Mouse (Mus musculus) lung, embryonic 16.5 days (tissue): ENCODE data around the gene B3gnt9. TPM values are rescaled to one million over a fixed set of nuclear protein-coding genes. Genes with fewer than 3 reads are reported as not detected.

ENCODE experiments used
- ATAC-seq: fragments of 200-750 bp; cut with Nextera tagmentation; 2 replicates; pipeline ENCODE4 v1.8.0; 2017; ENCODE audit warnings: low read depth, mild to moderate bottlenecking, moderate library complexity
- H3K27ac ChIP-seq: fragments of 300-500 bp; sonication (generic); 2 replicates; pipeline ENCODE4 v1.5.1; 2014; ENCODE audit warnings: mild to moderate bottlenecking, control low read depth, low read length
- H3K27me3 ChIP-seq: fragments of 300-500 bp; sonication (generic); 2 replicates; pipeline ENCODE4 v1.6.1; 2014; ENCODE audit warnings: low read depth, low read length, mixed read lengths; ENCODE audit not compliant: control insufficient read depth, insufficient read depth
- H3K36me3 ChIP-seq: fragments of 300-500 bp; sonication (generic); 2 replicates; pipeline ENCODE4 v1.6.1; 2014; ENCODE audit warnings: low read length; ENCODE audit not compliant: control insufficient read depth, insufficient read depth
- H3K4me1 ChIP-seq: fragments of 300-500 bp; sonication (generic); replicated peaks from 2 replicates; pipeline ENCODE4 v1.6.1; 2014; ENCODE audit warnings: low read length, mixed read lengths; ENCODE audit not compliant: control insufficient read depth, insufficient read depth
- H3K4me2 ChIP-seq: fragments of 300-500 bp; sonication (generic); 2 replicates; pipeline ENCODE4 v1.6.1; 2014; ENCODE audit warnings: low read depth, low read length, control low read depth
- H3K4me3 ChIP-seq: fragments of 300-500 bp; sonication (generic); 2 replicates; pipeline ENCODE4 v1.5.1; 2014; ENCODE audit warnings: mild to moderate bottlenecking, low read length, control low read depth
- H3K9ac ChIP-seq: fragments of 300-500 bp; sonication (generic); 2 replicates; pipeline ENCODE4 v1.6.1; 2014; ENCODE audit warnings: low read length, control low read depth
- H3K9me3 ChIP-seq: fragments of 300-500 bp; sonication (generic); 2 replicates; pipeline ENCODE4 v1.6.1; 2016; ENCODE audit warnings: low read length; ENCODE audit not compliant: control insufficient read depth
- WGBS: fragments of 180-500 bp; shearing (Covaris S2); extraction: QIAGEN DNeasy Blood & Tissue Kit; methylation state at CpG from one replicate; pipeline ENCODE4 v1.1.7; 2014; 5-methylcytosine and 5-hydroxymethylcytosine counted together
- polyA plus RNA-seq: library from polyadenylated mRNA; unstranded; fragments of >200 nt; fragmentation: Nextera tagmentation; extraction: Ambion mirVana; gene quantifications from 2 replicates; pipeline ENCODE4 v1.2.1, GENCODE M21; 2015

B3gnt9 gene
- polyA plus RNA-seq, 1 experiment from 2014 or later = 22.3 TPM

- H3K4me1 ChIP-seq = peaks cover 19% of the 10 kb centered on the region
- H3K36me3 ChIP-seq = no peaks in the 10 kb centered on the region
- H3K27me3 ChIP-seq = peaks cover 81% of the 10 kb centered on the region
- H3K9me3 ChIP-seq = no peaks in the 10 kb centered on the region
- H3K9ac ChIP-seq = peak overlapping the region; percentile 34; the same call in 1 of the 2 replicates
- peak overlapping the region; percentile 74 for H3K4me2 ChIP-seq
- no peak for ATAC-seq
- 13% methylated on average over 11 of the region's 11 CpGs for WGBS
- no peak overlapping the region for H3K27ac ChIP-seq
- H3K4me3 ChIP-seq = no peak overlapping the region; the same call in 1 of the 2 replicates
Measured at GRCm38 (mm10) chr8:105275387-105275786, 20.4 kb upstream of the B3gnt9 start.

DNA sequence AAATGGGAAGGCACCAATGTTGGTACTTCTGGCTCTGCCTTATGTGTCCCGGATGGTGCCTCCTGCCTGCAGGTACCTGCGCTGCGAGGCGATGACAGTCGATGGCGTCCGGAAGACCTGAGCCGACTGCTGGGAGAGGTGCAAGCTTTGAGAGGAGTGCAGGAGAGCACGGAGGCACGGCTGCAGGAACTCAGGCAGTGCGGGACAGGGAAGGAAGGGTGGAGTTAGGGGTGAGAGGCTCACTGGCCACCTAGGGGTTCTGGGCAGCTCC is 15.9 kb upstream of the B3gnt9 start:
- H3K27ac ChIP-seq = no peak overlapping the region
- ATAC-seq = no peak
- 2% methylated on average over 11 of the region's 11 CpGs for WGBS
- H3K4me1 ChIP-seq = peaks cover 26% of the 10 kb centered on the region
- H3K4me3 ChIP-seq = no peak overlapping the region
- H3K36me3 ChIP-seq = no peaks in the 10 kb centered on the region
- no peaks in the 10 kb centered on the region for H3K9me3 ChIP-seq
- no peak overlapping the region for H3K4me2 ChIP-seq
- no peak overlapping the region for H3K9ac ChIP-seq
- peaks cover 83% of the 10 kb centered on the region for H3K27me3 ChIP-seq

DNA sequence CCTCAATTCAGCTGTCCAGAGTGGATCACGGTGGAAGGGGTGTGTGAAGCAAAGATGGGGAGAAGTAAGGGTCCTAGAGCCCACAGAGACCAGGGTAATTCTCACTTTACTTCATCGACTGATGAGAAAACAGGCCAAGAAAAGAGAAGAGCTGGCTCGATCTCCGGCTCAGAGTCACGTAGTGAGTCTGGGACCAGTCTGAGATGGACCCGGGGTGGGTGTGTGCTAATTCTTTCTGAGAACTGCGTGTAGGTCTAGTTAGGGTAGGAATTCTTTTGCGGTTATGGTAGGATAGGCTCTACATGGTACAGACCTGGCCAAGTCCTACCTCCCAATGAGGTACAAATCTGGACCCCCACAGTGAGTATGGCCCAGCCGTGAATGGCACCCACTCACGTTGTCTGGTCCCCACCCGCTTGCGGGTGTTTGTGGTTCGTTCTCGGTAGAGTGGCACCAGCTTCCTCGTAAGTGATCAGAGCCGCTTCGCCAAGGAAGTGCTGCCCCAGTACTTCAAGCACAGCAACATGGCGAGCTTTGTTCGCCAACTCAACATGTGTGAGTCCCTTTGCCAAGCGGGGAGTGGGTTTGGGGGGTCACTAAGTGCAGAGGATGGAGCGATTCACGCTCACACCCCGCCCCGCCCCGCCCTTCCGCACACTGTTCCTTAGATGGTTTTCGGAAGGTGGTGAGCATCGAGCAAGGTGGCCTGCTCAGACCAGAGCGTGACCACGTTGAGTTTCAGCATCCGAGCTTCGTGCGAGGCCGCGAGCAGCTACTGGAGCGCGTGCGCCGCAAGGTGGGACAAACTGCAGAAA is 15.4 kb upstream of the B3gnt9 start:
- Histone ChIP-seq H3K27me3 (peaks cover 77% of the 10 kb centered on the region), H3K4me2 (peak overlapping the region; percentile 87), H3K4me1 (peaks cover 21% of the 10 kb centered on the region), H3K27ac (no peak overlapping the region), H3K36me3 (no peaks in the 10 kb centered on the region), H3K4me3 (peak overlapping the region; percentile 49), H3K9me3 (no peaks in the 10 kb centered on the region), H3K9ac (peak overlapping the region; percentile 55)
- WGBS = 8% methylated on average over 39 of the region's 39 CpGs
- no peak for ATAC-seq

- peaks cover 69% of the 10 kb centered on the region for H3K27me3 ChIP-seq
- no peaks in the 10 kb centered on the region for H3K9me3 ChIP-seq
- peak within 1 kb of the TSS; percentile 49 for H3K4me3 ChIP-seq
- H3K4me1 ChIP-seq = peaks cover 27% of the 10 kb centered on the region
- H3K4me2 ChIP-seq = peak within 1 kb of the TSS; percentile 87
- H3K9ac ChIP-seq = peak within 1 kb of the TSS; percentile 55
- WGBS = 1% methylated on average over 42 of the region's 42 CpGs
- H3K27ac ChIP-seq = no peak within 1 kb of the TSS
- ATAC-seq = peak; percentile 72
- no peaks in the 10 kb centered on the region for H3K36me3 ChIP-seq
Measured at GRCm38 (mm10) chr8:105269461-105269947, 14.6 kb upstream of the B3gnt9 start, which contains the start of gene Hsf4. TSS of gene Hsf4 (plus strand) at chr8:105269801.

DNA sequence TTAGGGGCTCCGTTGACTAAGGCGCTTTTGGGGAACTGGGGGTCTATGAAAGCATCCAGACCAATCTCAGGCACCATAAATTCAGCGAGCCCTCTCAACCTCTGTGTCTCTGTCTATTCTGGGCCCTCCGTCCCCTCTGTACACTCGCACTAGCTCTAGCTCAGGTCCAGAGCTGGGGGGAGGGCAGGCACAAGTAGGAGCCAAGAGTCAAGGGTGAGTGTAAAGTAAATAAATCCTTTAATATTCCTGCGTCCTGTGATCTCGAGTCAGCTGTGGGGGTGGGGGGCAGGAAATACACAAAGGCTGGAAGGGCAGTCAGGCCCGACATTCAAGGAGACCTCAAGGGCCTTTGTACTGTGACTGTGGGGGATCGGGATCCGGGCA is 14.1 kb upstream of the B3gnt9 start:
- Histone ChIP-seq H3K9me3 (no peaks in the 10 kb centered on the region), H3K27ac (no peak overlapping the region), H3K4me2 (peak overlapping the region; percentile 87), H3K9ac (peak overlapping the region; percentile 55), H3K4me3 (peak overlapping the region; percentile 49), H3K36me3 (no peaks in the 10 kb centered on the region), H3K27me3 (peaks cover 65% of the 10 kb centered on the region), H3K4me1 (peaks cover 27% of the 10 kb centered on the region)
- 2% methylated on average over 10 of the region's 10 CpGs for WGBS
- ATAC-seq = peak; percentile 21

DNA sequence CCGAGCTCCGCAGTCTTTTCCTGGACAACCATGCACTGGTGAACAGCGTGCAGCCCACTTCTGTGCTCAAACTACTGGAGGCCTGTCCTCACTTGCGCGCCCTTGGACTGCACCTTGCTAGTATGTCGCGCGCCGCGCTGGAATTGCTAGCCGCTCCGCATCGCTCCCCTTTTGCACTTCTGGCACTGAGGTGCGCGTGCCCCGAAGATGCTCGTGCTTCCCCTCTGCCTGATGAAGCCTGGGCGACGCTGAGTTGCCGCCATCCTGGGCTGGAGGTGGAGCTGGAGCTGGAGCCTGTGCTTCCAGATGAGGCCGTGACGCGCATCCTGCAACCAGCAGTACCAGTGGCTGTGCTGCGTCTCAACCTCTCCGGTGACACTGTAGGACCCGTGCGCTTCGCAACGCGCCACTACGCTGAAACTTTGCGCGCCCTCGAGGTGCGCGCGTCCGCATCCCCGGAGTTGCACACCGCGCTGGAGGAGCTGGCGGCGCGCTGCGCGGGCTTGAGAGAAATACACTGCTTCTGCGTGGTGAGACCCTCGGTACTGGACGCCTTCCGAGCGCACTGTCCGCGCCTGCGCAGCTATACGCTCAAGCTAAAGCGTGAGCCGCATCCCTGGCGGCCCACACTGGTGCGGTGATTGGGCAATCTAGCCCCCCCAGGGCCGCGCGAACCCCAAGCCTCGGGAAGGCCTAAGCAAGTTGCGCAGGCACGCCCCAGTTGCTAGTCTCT is 13.6 kb upstream of the B3gnt9 start:
- Histone ChIP-seq H3K9me3 (no peaks in the 10 kb centered on the region), H3K4me1 (peaks cover 31% of the 10 kb centered on the region), H3K36me3 (no peaks in the 10 kb centered on the region), H3K27me3 (peaks cover 63% of the 10 kb centered on the region), H3K4me2 (peak overlapping the region; percentile 87), H3K9ac (peak overlapping the region; percentile 55), H3K27ac (no peak overlapping the region), H3K4me3 (peak overlapping the region; percentile 49)
- WGBS = 3% methylated on average over 65 of the region's 65 CpGs
- peak; percentile 27 for ATAC-seq

DNA sequence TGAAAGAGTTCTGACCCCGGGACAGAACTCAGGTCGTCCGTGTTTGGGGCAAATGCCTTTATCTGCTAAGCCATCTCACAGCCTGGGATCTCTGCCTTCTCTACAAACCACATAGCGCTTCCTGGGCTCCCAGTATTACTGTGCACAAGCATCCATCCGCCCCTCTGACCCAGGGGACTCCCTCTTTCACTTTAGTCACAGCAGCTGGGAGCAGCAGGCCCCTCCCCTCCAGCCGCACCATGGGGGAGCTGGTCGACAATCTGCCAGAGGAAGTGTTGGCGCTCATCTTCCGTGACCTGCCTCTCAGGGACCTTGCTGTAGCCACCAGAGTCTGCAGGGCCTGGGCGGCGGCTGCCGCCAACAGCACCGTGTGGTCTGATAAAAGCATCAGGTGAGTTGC is 11.8 kb upstream of the B3gnt9 start:
- no peak overlapping the region for H3K4me2 ChIP-seq
- 33% methylated on average over 13 of the region's 13 CpGs for WGBS
- H3K27me3 ChIP-seq = peaks cover 50% of the 10 kb centered on the region
- no peaks in the 10 kb centered on the region for H3K36me3 ChIP-seq
- peaks cover 31% of the 10 kb centered on the region for H3K4me1 ChIP-seq
- no peaks in the 10 kb centered on the region for H3K9me3 ChIP-seq
- no peak overlapping the region for H3K27ac ChIP-seq
- no peak overlapping the region for H3K9ac ChIP-seq
- no peak for ATAC-seq
- no peak overlapping the region for H3K4me3 ChIP-seq

DNA sequence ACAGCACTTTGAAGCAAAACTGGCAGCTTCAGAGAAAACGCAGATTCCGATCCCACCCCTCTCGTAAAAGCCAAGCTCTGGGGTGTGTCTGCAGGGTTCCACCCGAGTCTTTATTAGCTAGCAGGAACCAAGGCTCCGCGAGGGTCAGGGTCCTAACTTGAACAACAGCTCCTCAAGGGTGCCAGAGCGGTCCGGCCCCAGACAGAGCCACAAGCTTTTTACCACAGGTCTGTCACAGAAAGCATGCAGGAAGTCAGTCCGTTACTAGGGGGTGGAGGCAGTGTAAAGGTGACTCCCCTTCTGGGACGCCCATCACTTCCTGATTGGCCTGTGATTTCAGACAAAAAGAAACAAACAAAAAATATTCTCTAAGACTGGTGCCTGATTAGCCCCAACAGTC is 10.2 kb upstream of the B3gnt9 start:
- peaks cover 38% of the 10 kb centered on the region for H3K4me1 ChIP-seq
- peak overlapping the region; percentile 80 for H3K9ac ChIP-seq
- H3K36me3 ChIP-seq = no peaks in the 10 kb centered on the region
- ATAC-seq = no peak
- H3K4me3 ChIP-seq = peak overlapping the region; percentile 83
- peaks cover 4% of the 10 kb centered on the region; the same call in 1 of the 2 replicates for H3K9me3 ChIP-seq
- H3K27ac ChIP-seq = no peak overlapping the region
- 12% methylated on average over 10 of the region's 10 CpGs for WGBS
- peak overlapping the region; percentile 97 for H3K4me2 ChIP-seq
- H3K27me3 ChIP-seq = peaks cover 42% of the 10 kb centered on the region
